Mouse (Mus musculus) urinary bladder, postnatal 25 days (tissue): ENCODE data around the gene Nup62cl.

ENCODE experiments used
- DNase-seq: peaks from one replicate; pipeline ENCODE4 v3.0.0; 2022; ENCODE audit warnings: low spot score

The Nup62cl gene

GRCm38 (mm10) chrX:140062135-140062975 is at the start of gene Nup62cl, which contains the start of gene Pih1h3b:
Gene Nup62cl, minus strand, starts transcription at chrX:140062712.
Gene Pih1h3b, plus strand, starts transcription at chrX:140062879.
- peak; percentile 14 for DNase-seq

- no peak for DNase-seq
Observed at GRCm38 (mm10) chrX:140094066-140094465, 31.6 kb upstream of the Nup62cl start.

DNA sequence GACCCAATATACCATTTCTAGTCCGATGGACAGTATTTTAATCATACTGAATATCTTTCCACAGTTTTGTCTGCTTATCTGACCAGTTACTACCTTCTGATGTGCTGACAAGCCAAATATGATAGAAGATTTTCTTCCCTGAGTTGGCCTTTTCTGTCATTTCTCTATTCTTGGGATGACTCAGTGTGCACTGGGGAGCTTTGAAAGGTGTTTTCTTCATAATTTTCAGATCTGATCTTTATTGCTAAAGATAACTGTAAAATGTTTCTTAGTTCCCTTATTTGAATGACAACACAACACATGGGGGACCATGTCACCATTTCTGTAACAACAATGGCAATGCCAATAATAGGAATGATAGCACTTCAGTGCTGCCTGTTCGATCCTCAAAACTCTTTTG is 20.0 kb upstream of the Nup62cl start:
- no peak for DNase-seq

GRCm38 (mm10) chrX:140060886-140061874 is 1.3 kb downstream of the Nup62cl start:
- no peak for DNase-seq

DNA sequence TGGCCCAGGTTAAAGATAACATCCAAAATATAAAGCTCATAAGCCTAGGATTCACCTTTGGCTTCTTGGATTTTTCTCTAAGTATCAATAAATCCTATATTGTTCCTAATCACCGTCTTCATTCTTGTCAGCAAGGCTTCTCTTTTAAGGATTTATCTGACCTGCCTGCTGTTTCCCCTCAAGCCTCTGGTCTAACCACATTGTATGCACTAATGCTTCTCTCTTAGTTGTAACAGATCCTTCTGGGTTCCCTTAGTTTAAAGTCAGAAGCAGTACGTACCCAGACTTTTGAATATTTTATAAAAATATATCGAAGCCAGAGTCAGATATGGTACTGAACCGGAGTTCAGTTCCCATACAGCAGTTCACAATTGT is 63.8 kb downstream of the Nup62cl start:
- DNase-seq = no peak

- DNase-seq = peak; percentile 14
Observed at GRCm38 (mm10) chrX:139997740-139998690, 64.5 kb downstream of the Nup62cl start, which contains the start of gene Rbm41. Gene Rbm41, minus strand, starts transcription at chrX:139998595.

- no peak for DNase-seq
Observed at GRCm38 (mm10) chrX:139982115-139982514, 80.4 kb downstream of the Nup62cl start.
